Mouse (Mus musculus): ENCODE measurements around the gene Kalrn. TPM values are rescaled to one million over a fixed set of nuclear protein-coding genes. Genes with fewer than 3 reads are reported as not detected.

The Kalrn gene
- total RNA-seq, 2 experiments from 2014 or later = 20.9 to 21.2 TPM

- no peak for DNase-seq
These were observed 261.8 kb downstream of the Kalrn start for GRCm38 (mm10) chr16:34311577-34311976.

GRCm38 (mm10) chr16:34310363-34310762, 263.0 kb downstream of the Kalrn start:
- DNase-seq = no peak

- DNase-seq = no peak
These were observed 265.0 kb downstream of the Kalrn start for GRCm38 (mm10) chr16:34308324-34308723.

GRCm38 (mm10) chr16:34307458-34307857, 265.9 kb downstream of the Kalrn start:
- no peak for DNase-seq

- DNase-seq = no peak
These were observed 267.7 kb downstream of the Kalrn start for GRCm38 (mm10) chr16:34305586-34305985.

- peak in 1 of 2 experiments; percentile 27 for DNase-seq
These were observed 269.5 kb downstream of the Kalrn start for GRCm38 (mm10) chr16:34303818-34304217.

- no peak for DNase-seq
These were observed 270.8 kb downstream of the Kalrn start for GRCm38 (mm10) chr16:34302503-34302902.

GRCm38 (mm10) chr16:34302063-34302462, 271.3 kb downstream of the Kalrn start:
- peak in 1 of 2 experiments; percentile 30 for DNase-seq

GRCm38 (mm10) chr16:34299226-34299625, 274.1 kb downstream of the Kalrn start:
- DNase-seq = no peak

GRCm38 (mm10) chr16:34297911-34298682, 275.2 kb downstream of the Kalrn start:
- DNase-seq = no peak

- peak in 1 of 2 experiments; percentile 18 for DNase-seq
These were observed 278.8 kb downstream of the Kalrn start for GRCm38 (mm10) chr16:34294568-34294967.

GRCm38 (mm10) chr16:34293675-34294074, 279.7 kb downstream of the Kalrn start:
- no peak for DNase-seq

- DNase-seq = peak; percentile 14 to 34
These were observed 283.7 kb downstream of the Kalrn start for GRCm38 (mm10) chr16:34289583-34289982.

GRCm38 (mm10) chr16:34282026-34282425, 291.3 kb downstream of the Kalrn start:
- DNase-seq = no peak

- DNase-seq = no peak
These were observed 293.5 kb downstream of the Kalrn start for GRCm38 (mm10) chr16:34279654-34280383.

GRCm38 (mm10) chr16:34278249-34278790, 295.0 kb downstream of the Kalrn start:
- no peak for DNase-seq

- no peak for DNase-seq
These were observed 298.7 kb downstream of the Kalrn start for GRCm38 (mm10) chr16:34274607-34275006.

- DNase-seq = no peak
These were observed 301.9 kb downstream of the Kalrn start for GRCm38 (mm10) chr16:34271476-34271875.

- DNase-seq = no peak
These were observed 302.7 kb downstream of the Kalrn start for GRCm38 (mm10) chr16:34270681-34271080.

GRCm38 (mm10) chr16:34269642-34270041, 303.7 kb downstream of the Kalrn start:
- DNase-seq = peak; percentile 18 to 29

- no peak for DNase-seq
These were observed 305.6 kb downstream of the Kalrn start for GRCm38 (mm10) chr16:34267751-34268150.

- DNase-seq = peak; percentile 31 to 38
These were observed 308.7 kb downstream of the Kalrn start for GRCm38 (mm10) chr16:34264671-34265070.
